ENCODE assay signal across 22 mouse cellular contexts in the genomic region with DNA sequence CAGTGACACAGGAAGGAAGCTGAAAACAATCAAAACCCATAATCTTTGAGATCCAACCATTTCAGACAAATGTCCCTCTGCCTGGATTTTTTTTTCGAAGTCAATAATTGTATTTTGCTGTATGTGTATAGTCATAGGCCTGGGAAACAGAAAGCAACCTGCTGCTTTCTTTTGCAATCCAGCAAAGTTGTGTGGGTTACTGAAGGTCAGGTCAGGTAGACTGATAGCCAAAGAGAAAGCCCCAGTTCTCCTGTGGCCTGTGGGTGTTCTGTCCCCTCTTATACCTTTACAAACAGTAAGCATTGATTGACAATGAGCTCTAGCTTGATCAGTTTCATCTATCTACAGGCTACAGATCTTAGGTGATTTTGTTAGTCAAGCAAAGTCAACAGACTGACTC.
A peak's percentile ranks its signal among the peaks of the same experiment; 100 is the strongest.
DNase-seq lines count a peak whose midpoint lies in the region; ATAC-seq and TF ChIP-seq lines count a peak whose summit lies in the region.
"Had no signal": no experiment of that assay in that cellular context is flagged by ENCODE, and none has a peak within 500 bp of the region (broad histone marks: within the 10 kb centered on the region; RNA-seq: fewer than 3 reads in every experiment).

No protein-coding gene starts in this region.

- no peak for TF ChIP-seq CTCF in liver, adult 2 months (IDR thresholded peaks at IDR 0.05; ENCODE audit: low read depth, low read length)
- no peak for TF ChIP-seq CTCF in liver, postnatal 0 days (IDR thresholded peaks at IDR 0.05; ENCODE audit: low read depth)
- TF ChIP-seq CTCF in layer of hippocampus, adult 2 months (conservative IDR thresholded peaks at IDR 0.05): no peak

- DNase-seq in liver, adult 2 months (ENCODE audit: extremely low read depth, low read depth, low spot score): peak; percentile 79
- no peak for DNase-seq in liver
- no peak for DNase-seq in liver, embryonic 13.5 days
- DNase-seq in liver, postnatal 0 days: no peak
- no peak for DNase-seq in layer of hippocampus, adult 2 months (ENCODE audit: low spot score in 2 of 2)
- DNase-seq in cerebellum, postnatal 14 days: no peak
- DNase-seq: B cell, adult 2 months; cerebellum, adult 11 months; cerebellum, adult 2 months; cerebellum, adult 9-10 months; cerebellum, postnatal 36 days; forebrain, postnatal 0 days had no signal

- ATAC-seq in liver, embryonic 13.5 days (ENCODE audit: low read depth): peak; percentile 34
- ATAC-seq in liver, embryonic 15.5 days (ENCODE audit: insufficient read depth): peak; percentile 51; the same call in 1 of the 2 replicates
- peak; percentile 75 for ATAC-seq in liver, postnatal 0 days
- no peak for ATAC-seq in erythroblast, adult 5-6 weeks (replicated peaks; ENCODE audit: low FRiP score, poor library complexity, severe bottlenecking)
- ATAC-seq: activated CD4-positive, CD25-positive, alpha-beta regulatory T cell, adult 4 months; CD4-positive, CD25-positive, alpha-beta regulatory T cell, adult 4 months; forebrain, embryonic 13.5 days; forebrain, embryonic 15.5 days; forebrain, postnatal 0 days had no signal

- H3K4me3 ChIP-seq in liver, adult 2 months (ENCODE audit: insufficient read depth, low read depth, low read length): no peak overlapping the region
- no peak overlapping the region for H3K4me3 ChIP-seq in liver, embryonic 13.5 days (replicated peaks)
- no peak overlapping the region for H3K4me3 ChIP-seq in liver, embryonic 15.5 days (replicated peaks)
- H3K4me3 ChIP-seq in liver, postnatal 0 days (ENCODE audit: low read depth, low read length): no peak overlapping the region
- no peak overlapping the region for H3K4me3 ChIP-seq in layer of hippocampus, adult 2 months
- H3K4me3 ChIP-seq: embryonic facial prominence, embryonic 13.5 days; embryonic facial prominence, embryonic 15.5 days; forebrain, embryonic 13.5 days; forebrain, embryonic 15.5 days had no signal

- H3K27me3 ChIP-seq in liver, adult 2 months (ENCODE audit: control insufficient read depth, insufficient read depth, low read length): no peaks in the 10 kb centered on the region
- H3K27me3 ChIP-seq in liver, embryonic 13.5 days: no peaks in the 10 kb centered on the region
- H3K27me3 ChIP-seq in liver, embryonic 15.5 days: no peaks in the 10 kb centered on the region
- H3K27me3 ChIP-seq in liver, postnatal 0 days (ENCODE audit: insufficient read depth, low read length): no peaks in the 10 kb centered on the region
- H3K27me3 ChIP-seq: embryonic facial prominence, embryonic 13.5 days; embryonic facial prominence, embryonic 15.5 days; forebrain, embryonic 15.5 days; Patski had no signal

- 19% methylated on average over 1 of the region's 1 CpGs for WGBS in liver, adult 2 months
- 75% methylated on average over 1 of the region's 1 CpGs for WGBS in liver, embryonic 13.5 days (ENCODE audit: insufficient replicate concordance)
- 52% methylated on average over 1 of the region's 1 CpGs for WGBS in liver, embryonic 15.5 days (ENCODE audit: insufficient replicate concordance)
- 41% methylated on average over 1 of the region's 1 CpGs for WGBS in liver, postnatal 0 days (ENCODE audit: insufficient replicate concordance)

- peaks cover 17% of the 10 kb centered on the region for H3K4me1 ChIP-seq in liver, adult 2 months (ENCODE audit: control insufficient read depth, insufficient read depth, low read length)
- 0 out of 2 replicates have a peak, but pooled peaks cover 6% of the 10 kb centered on the region for H3K4me1 ChIP-seq in liver, embryonic 13.5 days (replicated peaks)
- 0 out of 2 replicates have a peak, but pooled peaks cover 8% of the 10 kb centered on the region for H3K4me1 ChIP-seq in liver, embryonic 15.5 days (replicated peaks)
- H3K4me1 ChIP-seq in liver, postnatal 0 days (ENCODE audit: insufficient read depth): peaks cover 8% of the 10 kb centered on the region; the same call in 1 of the 2 replicates
- H3K4me1 ChIP-seq: embryonic facial prominence, embryonic 13.5 days; embryonic facial prominence, embryonic 15.5 days had no signal

- peak overlapping the region; percentile 78 for H3K27ac ChIP-seq in liver, adult 2 months (replicated peaks; ENCODE audit: insufficient read depth, low read depth, low read length)
- H3K27ac ChIP-seq in liver, embryonic 13.5 days: peak overlapping the region; percentile 39; the same call in 1 of the 2 replicates
- 0 out of 2 replicates have a peak overlapping the region, but pooled peaks have one; percentile 45 for H3K27ac ChIP-seq in liver, embryonic 15.5 days (replicated peaks)
- H3K27ac ChIP-seq in liver, postnatal 0 days (ENCODE audit: low read depth): peak overlapping the region; percentile 78
- no peak overlapping the region for H3K27ac ChIP-seq in layer of hippocampus, adult 2 months
- H3K27ac ChIP-seq: embryonic facial prominence, embryonic 13.5 days; embryonic facial prominence, embryonic 15.5 days; forebrain, embryonic 13.5 days; forebrain, embryonic 15.5 days had no signal

- no peak overlapping the region for H3K4me2 ChIP-seq in liver, embryonic 13.5 days
- no peak overlapping the region for H3K4me2 ChIP-seq in liver, embryonic 15.5 days
- H3K4me2 ChIP-seq in liver, postnatal 0 days (ENCODE audit: low read depth, low read length): no peak overlapping the region
- H3K4me2 ChIP-seq: embryonic facial prominence, embryonic 13.5 days; embryonic facial prominence, embryonic 15.5 days; forebrain, embryonic 13.5 days; forebrain, embryonic 15.5 days had no signal

- H3K79me2 ChIP-seq in liver, adult 2 months (ENCODE audit: control insufficient read depth, insufficient read depth, low read length): no peaks in the 10 kb centered on the region

- H3K9me3 ChIP-seq in liver, embryonic 13.5 days (replicated peaks): no peaks in the 10 kb centered on the region
- no peaks in the 10 kb centered on the region for H3K9me3 ChIP-seq in liver, embryonic 15.5 days (replicated peaks)
- H3K9me3 ChIP-seq in liver, postnatal 0 days (ENCODE audit: low read length): no peaks in the 10 kb centered on the region
- H3K9me3 ChIP-seq: embryonic facial prominence, embryonic 13.5 days; embryonic facial prominence, embryonic 15.5 days; forebrain, embryonic 13.5 days; forebrain, embryonic 15.5 days had no signal

- H3K9ac ChIP-seq in liver, adult 2 months (ENCODE audit: low read depth, low read length): no peak overlapping the region
- H3K9ac ChIP-seq in liver, embryonic 13.5 days: no peak overlapping the region
- H3K9ac ChIP-seq in liver, embryonic 15.5 days: no peak overlapping the region
- H3K9ac ChIP-seq in liver, postnatal 0 days (replicated peaks): no peak overlapping the region
- H3K9ac ChIP-seq: embryonic facial prominence, embryonic 13.5 days; embryonic facial prominence, embryonic 15.5 days; forebrain, embryonic 13.5 days; forebrain, embryonic 15.5 days; forebrain, postnatal 0 days had no signal

- peaks cover 16% of the 10 kb centered on the region for H3K36me3 ChIP-seq in liver, adult 2 months (ENCODE audit: control insufficient read depth, insufficient read depth, low read length)
- no peaks in the 10 kb centered on the region for H3K36me3 ChIP-seq in liver, embryonic 13.5 days
- H3K36me3 ChIP-seq in liver, embryonic 15.5 days (replicated peaks): no peaks in the 10 kb centered on the region
- no peaks in the 10 kb centered on the region for H3K36me3 ChIP-seq in liver, postnatal 0 days (replicated peaks; ENCODE audit: insufficient read depth, low read length)
- H3K36me3 ChIP-seq: embryonic facial prominence, embryonic 13.5 days; embryonic facial prominence, embryonic 15.5 days; forebrain, embryonic 15.5 days; G1E had no signal

- no peak for TF ChIP-seq POLR2A in liver, adult 2 months (IDR thresholded peaks at IDR 0.05; ENCODE audit: extremely low read depth, insufficient read depth, low read length)

- TF ChIP-seq EP300 in liver, postnatal 0 days (IDR thresholded peaks at IDR 0.05; ENCODE audit: low read depth): no peak
